Mouse (Mus musculus) limb, embryonic 10.5 days (tissue): ENCODE measurements around the gene Neurl2. TPM values are rescaled to one million over a fixed set of nuclear protein-coding genes. Genes with fewer than 3 reads are reported as not detected.
"Not testable (repeated sequence)": the region's sequence is repeated elsewhere in the genome, so short reads cannot be mapped to it uniquely, and the experiment has no call there.

Source experiments
- DNase-seq: peaks from one replicate; pipeline ENCODE4 v3.0.0-alpha.2; 2017; ENCODE audit warnings: low spot score
- H3K27ac ChIP-seq: fragments of 300-500 bp; sonication (generic); 2 replicates; pipeline ENCODE4 v1.5.1; 2016; ENCODE audit warnings: mild to moderate bottlenecking
- H3K27me3 ChIP-seq: fragments of 300-500 bp; sonication (generic); 2 replicates; pipeline ENCODE4 v1.6.1; 2016; ENCODE audit warnings: low read depth, mild to moderate bottlenecking; ENCODE audit not compliant: poor library complexity, severe bottlenecking
- H3K36me3 ChIP-seq: fragments of 300-500 bp; sonication (generic); 2 replicates; pipeline ENCODE4 v1.6.1; 2016; ENCODE audit warnings: mild to moderate bottlenecking, moderate library complexity
- H3K4me1 ChIP-seq: fragments of 300-500 bp; sonication (generic); 2 replicates; pipeline ENCODE4 v1.6.1; 2016
- H3K4me3 ChIP-seq: fragments of 300-500 bp; sonication (generic); 2 replicates; pipeline ENCODE4 v1.5.1; 2016; ENCODE audit warnings: mild to moderate bottlenecking, moderate library complexity
- H3K9me3 ChIP-seq: fragments of 300-500 bp; sonication (generic); replicated peaks from 2 replicates; pipeline ENCODE4 v1.6.1; 2016; ENCODE audit warnings: mild to moderate bottlenecking
- WGBS: fragments of 180-500 bp; shearing (Covaris S2); methylation state at CpG from one replicate; pipeline ENCODE4 v1.1.7; 2016; 5-methylcytosine and 5-hydroxymethylcytosine counted together
- polyA plus RNA-seq: library from polyadenylated mRNA; unstranded; fragments of >200 nt; fragmentation: Nextera tagmentation; extraction: Ambion mirVana; gene quantifications from 2 replicates; pipeline ENCODE4 v1.2.1, GENCODE M21; 2016

The Neurl2 gene
- polyA plus RNA-seq, 1 experiment from 2014 or later, result 6.9 TPM

DNA sequence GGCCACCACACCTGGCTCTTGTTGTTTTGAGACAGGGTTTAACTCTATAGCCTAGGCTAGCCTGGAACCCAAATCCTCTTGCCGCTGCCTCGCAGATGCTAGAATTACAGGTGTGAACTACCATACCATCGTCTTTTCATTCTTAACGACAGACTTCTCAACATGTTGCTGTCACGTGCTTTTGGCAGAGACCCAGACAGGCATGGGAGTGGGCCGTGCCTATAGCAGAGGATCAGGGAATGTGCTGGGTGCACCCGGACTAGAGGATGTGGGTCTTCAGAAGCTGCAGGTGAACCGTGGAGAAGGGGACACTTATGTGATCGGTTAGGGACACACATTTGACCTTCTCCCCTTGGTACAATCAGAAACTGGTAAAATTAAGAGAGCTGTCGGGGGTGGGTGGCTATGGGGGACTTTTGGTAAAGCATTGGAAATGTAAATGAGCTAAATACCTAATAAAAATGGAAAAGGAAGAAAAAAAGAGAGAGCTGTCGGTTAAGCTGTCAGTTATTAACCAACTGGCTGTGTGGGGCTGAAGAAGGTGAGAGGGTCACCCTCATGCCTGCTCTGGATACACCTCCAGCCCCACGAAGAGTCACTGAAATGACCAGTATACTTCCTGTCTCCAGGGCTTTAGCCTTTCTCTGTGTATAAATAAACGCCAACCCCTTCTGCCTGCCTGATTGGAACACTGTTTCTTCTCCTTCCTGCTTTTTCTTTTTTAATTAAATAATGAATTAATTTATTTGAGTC is 32.8 kb downstream of the Neurl2 start:
- 94% methylated on average over 13 of the region's 13 CpGs for WGBS
- Histone ChIP-seq H3K27me3 (no peaks in the 10 kb centered on the region), H3K27ac (no peak overlapping the region), H3K4me3 (no peak overlapping the region), H3K36me3 (peaks cover 72% of the 10 kb centered on the region), H3K4me1 (peaks cover 17% of the 10 kb centered on the region), H3K9me3 (no peaks in the 10 kb centered on the region)
- no peak for DNase-seq

DNA sequence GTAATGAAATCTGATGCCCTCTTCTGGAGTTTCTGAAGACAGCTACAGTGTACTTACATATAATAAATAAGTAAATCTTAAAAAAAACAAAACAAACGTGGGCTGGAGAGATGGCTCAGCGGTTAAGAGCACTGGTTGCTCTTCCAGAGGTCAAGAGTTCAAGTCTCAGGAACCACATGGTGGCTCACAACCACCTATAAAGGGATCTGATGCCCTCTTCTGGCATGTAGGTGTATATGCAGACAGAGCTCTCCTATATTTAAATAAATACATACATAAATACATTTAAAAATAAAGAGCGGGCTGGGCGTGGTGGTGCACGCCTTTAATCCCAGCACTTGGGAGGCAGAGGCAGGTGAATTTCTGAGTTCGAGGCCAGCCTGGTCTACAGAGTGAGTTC is 34.7 kb downstream of the Neurl2 start:
- not testable (repeated sequence) for DNase-seq, H3K27ac ChIP-seq, H3K4me3 ChIP-seq, H3K4me1 ChIP-seq, H3K27me3 ChIP-seq, H3K9me3 ChIP-seq
- H3K36me3 ChIP-seq, result peaks cover 85% of the 10 kb centered on the region
- WGBS, result 81% methylated on average over 6 of the region's 6 CpGs

GRCm38 (mm10) chr2:164795868-164796267 is 37.4 kb downstream of the Neurl2 start:
- Histone ChIP-seq H3K36me3 (peaks cover 91% of the 10 kb centered on the region), H3K4me3 (no peak overlapping the region), H3K27ac (no peak overlapping the region), H3K4me1 (no peaks in the 10 kb centered on the region), H3K9me3 (no peaks in the 10 kb centered on the region), H3K27me3 (no peaks in the 10 kb centered on the region)
- DNase-seq, result no peak
- 89% methylated on average over 4 of the region's 4 CpGs for WGBS

- Histone ChIP-seq H3K9me3 (no peaks in the 10 kb centered on the region), H3K36me3 (peaks cover 90% of the 10 kb centered on the region), H3K27me3 (no peaks in the 10 kb centered on the region), H3K4me3 (no peak overlapping the region), H3K27ac (no peak overlapping the region), H3K4me1 (no peaks in the 10 kb centered on the region)
- 44% methylated on average over 5 of the region's 5 CpGs for WGBS
- peak; percentile 73 for DNase-seq
Measured at GRCm38 (mm10) chr2:164794293-164794692, 39.0 kb downstream of the Neurl2 start.

GRCm38 (mm10) chr2:164793772-164794171 is 39.5 kb downstream of the Neurl2 start:
- Histone ChIP-seq H3K27ac (no peak overlapping the region), H3K27me3 (no peaks in the 10 kb centered on the region), H3K4me3 (no peak overlapping the region), H3K4me1 (peaks cover under 1% of the 10 kb centered on the region; the same call in 1 of the 2 replicates), H3K9me3 (no peaks in the 10 kb centered on the region), H3K36me3 (peaks cover 89% of the 10 kb centered on the region)
- no peak for DNase-seq
- 94% methylated on average over 2 of the region's 2 CpGs for WGBS

DNA sequence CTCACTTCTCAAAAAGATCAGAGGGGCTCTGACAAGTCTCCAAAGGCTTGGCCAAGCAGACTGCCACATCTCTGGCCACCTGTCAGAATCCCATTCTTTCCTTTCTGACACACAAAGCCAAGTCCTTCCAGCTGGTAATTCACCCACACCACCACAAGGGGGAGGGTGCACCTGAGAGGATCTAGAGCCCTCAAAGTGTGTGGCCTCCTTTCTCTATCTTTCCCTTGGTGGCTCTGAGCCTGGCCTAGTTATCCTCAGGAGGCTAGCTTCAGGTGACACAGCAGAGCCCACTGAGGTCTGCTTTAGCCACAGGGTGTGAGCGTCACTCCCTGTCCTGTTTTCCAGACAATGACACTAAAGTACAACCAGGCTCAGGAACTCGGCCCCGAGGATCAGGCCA is 40.0 kb downstream of the Neurl2 start:
- Histone ChIP-seq H3K4me3 (no peak overlapping the region), H3K27me3 (no peaks in the 10 kb centered on the region), H3K4me1 (peaks cover 2% of the 10 kb centered on the region; the same call in 1 of the 2 replicates), H3K36me3 (peaks cover 88% of the 10 kb centered on the region), H3K27ac (no peak overlapping the region), H3K9me3 (no peaks in the 10 kb centered on the region)
- DNase-seq, result peak; percentile 57
- WGBS, result 90% methylated on average over 3 of the region's 3 CpGs

- peaks cover 82% of the 10 kb centered on the region for H3K36me3 ChIP-seq
- no peaks in the 10 kb centered on the region for H3K9me3 ChIP-seq
- peaks cover 2% of the 10 kb centered on the region; the same call in 1 of the 2 replicates for H3K4me1 ChIP-seq
- no peaks in the 10 kb centered on the region for H3K27me3 ChIP-seq
- no peak for DNase-seq
- WGBS, result 92% methylated on average over 12 of the region's 12 CpGs
- H3K4me3 ChIP-seq, result no peak overlapping the region
- H3K27ac ChIP-seq, result no peak overlapping the region
Measured at GRCm38 (mm10) chr2:164792400-164793190, 40.7 kb downstream of the Neurl2 start.

- Histone ChIP-seq H3K27me3 (no peaks in the 10 kb centered on the region), H3K9me3 (no peaks in the 10 kb centered on the region), H3K36me3 (peaks cover 76% of the 10 kb centered on the region), H3K27ac (no peak overlapping the region), H3K4me1 (peaks cover 2% of the 10 kb centered on the region; the same call in 1 of the 2 replicates), H3K4me3 (no peak overlapping the region)
- 93% methylated on average over 18 of the region's 18 CpGs for WGBS
- no peak for DNase-seq
Measured at GRCm38 (mm10) chr2:164791841-164792261, 41.4 kb downstream of the Neurl2 start.

- H3K4me3 ChIP-seq, result no peak overlapping the region
- no peaks in the 10 kb centered on the region for H3K27me3 ChIP-seq
- H3K36me3 ChIP-seq, result peaks cover 62% of the 10 kb centered on the region
- DNase-seq, result no peak
- peaks cover 13% of the 10 kb centered on the region for H3K4me1 ChIP-seq
- 84% methylated on average over 4 of the region's 4 CpGs for WGBS
- no peaks in the 10 kb centered on the region for H3K9me3 ChIP-seq
- H3K27ac ChIP-seq, result no peak overlapping the region
Measured at GRCm38 (mm10) chr2:164790451-164790850, 42.8 kb downstream of the Neurl2 start.

- 73% methylated on average over 4 of the region's 4 CpGs for WGBS
- H3K36me3 ChIP-seq, result peaks cover 47% of the 10 kb centered on the region
- peaks cover 20% of the 10 kb centered on the region for H3K4me1 ChIP-seq
- no peak overlapping the region for H3K4me3 ChIP-seq
- H3K27me3 ChIP-seq, result no peaks in the 10 kb centered on the region
- no peak overlapping the region for H3K27ac ChIP-seq
- DNase-seq, result no peak
- no peaks in the 10 kb centered on the region for H3K9me3 ChIP-seq
Measured at GRCm38 (mm10) chr2:164788411-164788810, 44.8 kb downstream of the Neurl2 start.

DNA sequence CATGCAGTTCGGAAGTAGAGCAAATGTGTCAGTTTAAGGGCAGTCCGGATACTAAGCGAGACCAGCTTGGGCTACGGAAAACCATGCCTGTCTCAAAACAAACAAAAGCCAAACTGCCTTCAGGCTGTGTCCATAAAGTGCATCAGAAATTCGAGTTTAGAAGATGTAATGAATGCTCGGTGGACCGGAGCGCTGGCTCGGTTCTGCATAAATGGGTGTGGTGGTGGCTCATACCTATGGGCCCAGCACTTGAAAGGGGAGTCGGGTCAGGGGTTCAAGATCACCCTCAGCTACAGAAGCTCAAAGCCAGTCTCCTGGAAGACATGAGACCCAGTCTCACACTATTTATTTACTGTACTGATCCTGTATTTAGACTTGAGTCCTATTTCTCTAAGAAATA is 45.5 kb downstream of the Neurl2 start:
- WGBS, result 89% methylated on average over 10 of the region's 10 CpGs
- no peak overlapping the region for H3K27ac ChIP-seq
- no peak overlapping the region for H3K4me3 ChIP-seq
- DNase-seq, result no peak
- peaks cover 20% of the 10 kb centered on the region for H3K4me1 ChIP-seq
- H3K27me3 ChIP-seq, result no peaks in the 10 kb centered on the region
- H3K9me3 ChIP-seq, result no peaks in the 10 kb centered on the region
- peaks cover 41% of the 10 kb centered on the region for H3K36me3 ChIP-seq

GRCm38 (mm10) chr2:164787032-164787431 is 46.2 kb downstream of the Neurl2 start:
- Histone ChIP-seq H3K27ac (no peak overlapping the region), H3K4me3 (no peak overlapping the region), H3K27me3 (no peaks in the 10 kb centered on the region), H3K36me3 (peaks cover 33% of the 10 kb centered on the region), H3K4me1 (peaks cover 20% of the 10 kb centered on the region), H3K9me3 (no peaks in the 10 kb centered on the region)
- 91% methylated on average over 3 of the region's 3 CpGs for WGBS
- no peak for DNase-seq

DNA sequence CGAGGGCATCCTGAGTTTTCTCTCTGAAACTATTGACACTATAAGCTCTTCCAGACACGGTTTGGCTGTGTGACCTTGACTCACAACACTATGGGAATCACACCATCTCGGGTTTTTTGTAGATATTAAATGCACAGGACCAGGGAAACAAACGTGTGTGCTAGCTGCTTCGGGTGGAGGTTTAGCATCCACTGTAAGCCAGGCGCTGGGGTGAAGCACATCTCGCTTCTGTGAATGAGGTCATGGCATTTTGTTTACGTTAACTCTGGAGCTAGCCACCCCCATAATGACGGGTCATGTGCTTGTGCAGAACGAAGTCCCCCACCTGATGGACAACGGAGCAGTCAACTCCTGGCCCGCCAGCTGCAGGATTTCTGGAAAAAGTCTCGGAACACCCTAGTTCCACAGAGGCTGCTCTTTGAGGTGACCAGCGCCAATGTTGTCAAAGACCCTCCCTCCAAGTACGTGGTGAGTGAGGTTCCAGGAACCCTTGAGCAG is 46.8 kb downstream of the Neurl2 start:
- DNase-seq, result no peak
- Histone ChIP-seq H3K27ac (peak overlapping the region; percentile 83), H3K27me3 (no peaks in the 10 kb centered on the region), H3K36me3 (peaks cover 27% of the 10 kb centered on the region), H3K4me3 (peak overlapping the region; percentile 73), H3K9me3 (no peaks in the 10 kb centered on the region), H3K4me1 (peaks cover 20% of the 10 kb centered on the region)
- WGBS, result 10% methylated on average over 15 of the region's 15 CpGs
